Mouse (Mus musculus) B cell, adult 62 days (primary cell): ENCODE measurements around the gene Dis3l. TPM values are rescaled to one million over a fixed set of nuclear protein-coding genes. Genes with fewer than 3 reads are reported as not detected.

Experiments used
- total RNA-seq: library from RNA; stranded (reverse); gene quantifications from 4 replicates; pipeline ENCODE4 v1.2.4, GENCODE M21; 2023

The Dis3l gene
- total RNA-seq = 22.3 to 23.7 TPM (median 23.4 TPM) in 4 replicates

DNA sequence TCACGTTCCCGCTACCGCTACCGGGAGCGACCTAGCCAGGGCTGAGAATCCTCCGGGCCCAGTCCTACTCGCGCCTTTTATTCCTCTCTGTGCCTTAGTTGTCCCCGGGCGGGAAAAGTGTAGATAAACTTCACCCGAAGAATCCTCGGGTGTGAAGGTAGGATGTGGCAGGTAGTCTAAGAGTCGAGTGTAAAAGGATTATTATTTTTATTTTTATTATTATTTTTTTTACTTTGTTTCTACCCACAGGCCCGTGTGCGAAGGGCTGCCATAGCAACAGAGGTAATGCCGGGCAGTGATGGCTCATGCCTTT is at the start of gene Dis3l:
TSS of gene Dis3l (minus strand) at position 35 of the 313 bp plus-strand sequence.

GRCm38 (mm10) chr9:64385511-64386465 is 44.7 kb upstream of the Dis3l start, which contains the start of gene Megf11:
TSS of gene Megf11 (plus strand) at chr9:64385626.

DNA sequence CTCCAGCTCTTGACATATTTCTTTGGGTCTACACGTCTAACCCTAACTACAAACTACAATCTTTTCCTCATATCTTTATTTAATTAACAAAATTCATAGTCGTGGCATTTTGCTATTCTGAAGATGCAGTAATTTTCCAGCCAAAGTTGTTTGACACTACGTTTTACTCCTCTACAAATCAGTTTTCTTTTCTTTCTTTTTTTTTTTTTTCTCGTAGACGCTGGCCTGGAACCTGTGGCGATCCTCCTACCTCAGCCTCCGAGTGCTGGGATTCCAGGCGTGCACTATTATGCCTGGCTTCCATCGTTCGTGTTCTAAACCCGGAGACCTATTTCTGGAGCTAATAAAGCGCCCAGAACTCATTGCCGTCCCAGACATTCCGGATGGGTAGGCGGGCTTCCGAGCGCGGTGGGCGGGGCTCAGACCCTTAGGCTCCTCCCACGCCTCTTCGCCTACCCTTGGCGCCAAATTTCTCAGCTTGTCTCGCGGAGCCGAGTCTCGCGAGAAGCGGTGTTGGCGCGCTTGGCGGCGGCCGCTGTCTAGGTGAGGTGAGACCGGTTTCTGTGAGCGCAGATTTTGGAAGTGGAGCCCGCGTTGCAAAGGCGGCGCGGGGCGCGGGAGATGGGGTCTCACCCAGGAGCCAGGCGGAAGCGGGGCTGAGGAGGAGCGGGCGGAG is 59.8 kb downstream of the Dis3l start, which contains the start of gene Tipin:
TSS of gene Tipin (plus strand) at position 477 of the 676 bp plus-strand sequence.

Other genes with a start within 250 kb of the Dis3l start
- gene Lctl, start 224.1 kb downstream of the Dis3l start, total RNA-seq = not detected in 4 replicates
- gene Zwilch, start 168.2 kb downstream of the Dis3l start, total RNA-seq = 3.9 to 7.5 TPM (median 5.3 TPM) in 4 replicates
- gene Rpl4, start 167.9 kb downstream of the Dis3l start, total RNA-seq = 1,803 to 1,818 TPM (median 1,809 TPM) in 4 replicates
- gene Snapc5, start 162.0 kb downstream of the Dis3l start, total RNA-seq = 19.4 to 22.4 TPM (median 20.7 TPM) in 4 replicates
- gene Uchl4, start 106.1 kb downstream of the Dis3l start, total RNA-seq = 2.0 to 3.7 TPM (median 2.4 TPM) in 4 replicates
- 142 to 150 TPM (median 148 TPM) in 4 replicates for gene Map2k1, start 87.7 kb downstream of the Dis3l start, total RNA-seq
- 25.6 to 28.5 TPM (median 27.9 TPM) in 4 replicates for gene Tipin, start 59.7 kb downstream of the Dis3l start, total RNA-seq
- not detected in 4 replicates for gene Megf11, start 44.3 kb upstream of the Dis3l start, total RNA-seq